Mouse (Mus musculus) liver, adult 2 months (tissue): ENCODE data around the gene Dyrk2. TPM values are rescaled to one million over a fixed set of nuclear protein-coding genes. Genes with fewer than 3 reads are reported as not detected.

ENCODE experiments used
- DNase-seq: peaks from one replicate; pipeline ENCODE4 v3.0.0-alpha.2; 2011; ENCODE audit warnings: low read depth, low spot score; ENCODE audit errors: extremely low read depth
- H3K27ac ChIP-seq: fragments of 200-500 bp; replicated peaks from 2 replicates; pipeline ENCODE4 v1.5.1; 2012; ENCODE audit warnings: low read depth, mild to moderate bottlenecking, control low read depth, inconsistent platforms, low read length; ENCODE audit not compliant: insufficient read depth
- H3K27me3 ChIP-seq: fragments of 200-500 bp; 2 replicates; pipeline ENCODE4 v1.6.1; 2012; ENCODE audit warnings: mild to moderate bottlenecking, moderate library complexity, low read length, inconsistent platforms; ENCODE audit not compliant: control insufficient read depth, insufficient read depth
- H3K36me3 ChIP-seq: fragments of 200-500 bp; 2 replicates; pipeline ENCODE4 v1.6.1; 2012; ENCODE audit warnings: low read length, inconsistent platforms; ENCODE audit not compliant: control insufficient read depth, insufficient read depth
- H3K4me1 ChIP-seq: fragments of 200-500 bp; 2 replicates; pipeline ENCODE4 v1.6.1; 2011; ENCODE audit warnings: low read length; ENCODE audit not compliant: control insufficient read depth, insufficient read depth
- H3K4me3 ChIP-seq: fragments of 200-500 bp; 2 replicates; pipeline ENCODE4 v1.5.1; 2011; ENCODE audit warnings: low read depth, mild to moderate bottlenecking, control low read depth, low read length, moderate library complexity; ENCODE audit not compliant: insufficient read depth
- H3K79me2 ChIP-seq: fragments of 200-500 bp; 2 replicates; pipeline ENCODE4 v1.6.1; 2012; ENCODE audit warnings: inconsistent platforms, mild to moderate bottlenecking, low read length, moderate library complexity; ENCODE audit not compliant: control insufficient read depth, insufficient read depth
- H3K9ac ChIP-seq: fragments of 200-500 bp; 2 replicates; pipeline ENCODE4 v1.6.1; 2012; ENCODE audit warnings: low read depth, mild to moderate bottlenecking, control low read depth, inconsistent platforms, low read length
- CTCF ChIP-seq: fragments of 200-500 bp; IDR thresholded peaks from 2 replicates; pipeline ENCODE4 v1.5.1; 2011; ENCODE audit warnings: low read depth, low read length, control low read depth
- POLR2A ChIP-seq: fragments of 200-500 bp; IDR thresholded peaks from 2 replicates; pipeline ENCODE4 v1.6.1; 2011; ENCODE audit warnings: low read length, control low read depth; ENCODE audit not compliant: insufficient read depth; ENCODE audit errors: extremely low read depth
- WGBS: fragments of 180-500 bp; shearing (Covaris S2); methylation state at CpG from one replicate; pipeline ENCODE4 v1.1.7; 2018; 5-methylcytosine and 5-hydroxymethylcytosine counted together
- polyA plus RNA-seq: library from polyadenylated mRNA; depleted of rRNA; stranded (reverse); fragments of >200 nt; gene quantifications from 2 replicates; pipeline ENCODE4 v1.2.3, GENCODE M21; 2012; rRNA removed
- total RNA-seq: library from RNA; depleted of rRNA; stranded (reverse); fragments of >200 nt; gene quantifications from 2 replicates; pipeline ENCODE4 v1.2.3, GENCODE M21; 2014; rRNA removed

The Dyrk2 gene
- total RNA-seq (19.3 and 20.0 TPM in 2 replicates), polyA plus RNA-seq (12.1 TPM in 2 replicates)

GRCm38 (mm10) chr10:118870201-118870980, at the start of gene Dyrk2:
Dyrk2 (minus strand) TSS chr10:118870209.
- H3K4me1 ChIP-seq: peaks cover 5% of the 10 kb centered on the region
- peak within 1 kb of the TSS; percentile 92 for H3K27ac ChIP-seq
- WGBS: 34% methylated on average over 16 of the region's 16 CpGs
- H3K27me3 ChIP-seq: no peaks in the 10 kb centered on the region
- H3K36me3 ChIP-seq: 0 out of 2 replicates have a peak, but pooled peaks cover 2% of the 10 kb centered on the region
- peak within 1 kb of the TSS; percentile 81 for H3K4me3 ChIP-seq
- TF ChIP-seq CTCF (no peak), POLR2A (no peak)
- peaks cover 21% of the 10 kb centered on the region for H3K79me2 ChIP-seq
- peak; percentile 63 for DNase-seq
- peak within 1 kb of the TSS; percentile 95 for H3K9ac ChIP-seq

- no peak for DNase-seq
- no peaks in the 10 kb centered on the region for H3K36me3 ChIP-seq
- no peak overlapping the region for H3K9ac ChIP-seq
- WGBS: 90% methylated on average over 10 of the region's 10 CpGs
- no peaks in the 10 kb centered on the region for H3K4me1 ChIP-seq
- no peaks in the 10 kb centered on the region for H3K27me3 ChIP-seq
- H3K4me3 ChIP-seq: no peak overlapping the region
- H3K79me2 ChIP-seq: no peaks in the 10 kb centered on the region
- TF ChIP-seq POLR2A: no peak
- no peak for TF ChIP-seq CTCF
- H3K27ac ChIP-seq: no peak overlapping the region
Observed at GRCm38 (mm10) chr10:118902625-118903024, 32.6 kb upstream of the Dyrk2 start.

- 80% methylated on average over 3 of the region's 3 CpGs for WGBS
- no peaks in the 10 kb centered on the region for H3K27me3 ChIP-seq
- DNase-seq: no peak
- no peak overlapping the region for H3K27ac ChIP-seq
- H3K4me1 ChIP-seq: no peaks in the 10 kb centered on the region
- no peaks in the 10 kb centered on the region for H3K36me3 ChIP-seq
- no peaks in the 10 kb centered on the region for H3K79me2 ChIP-seq
- no peak overlapping the region for H3K4me3 ChIP-seq
- TF ChIP-seq POLR2A: no peak
- TF ChIP-seq CTCF: no peak
- H3K9ac ChIP-seq: no peak overlapping the region
Observed at GRCm38 (mm10) chr10:118893645-118894044, 23.6 kb upstream of the Dyrk2 start.

DNA sequence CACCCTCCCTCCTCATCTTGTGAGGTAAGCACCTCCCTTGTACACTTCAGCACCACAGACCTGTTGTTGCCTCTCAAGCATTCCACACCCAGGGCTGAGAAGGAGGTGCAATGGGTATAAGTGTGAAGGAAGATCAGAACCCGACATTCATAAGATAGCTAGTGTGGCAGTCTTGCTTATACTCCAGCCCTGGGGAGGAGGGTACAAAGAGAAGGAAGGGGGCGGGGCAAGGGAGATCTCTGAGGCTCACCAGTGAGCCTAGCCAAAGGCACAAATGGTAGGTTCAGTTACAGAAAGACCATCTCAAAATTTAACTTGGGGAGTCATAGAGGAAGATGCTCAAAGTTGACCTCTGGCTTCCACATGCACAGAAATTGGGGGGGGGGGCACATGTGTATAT, 14.1 kb upstream of the Dyrk2 start:
- Histone ChIP-seq H3K27me3 (no peaks in the 10 kb centered on the region), H3K4me1 (no peaks in the 10 kb centered on the region), H3K36me3 (no peaks in the 10 kb centered on the region), H3K9ac (no peak overlapping the region), H3K27ac (no peak overlapping the region), H3K79me2 (no peaks in the 10 kb centered on the region), H3K4me3 (no peak overlapping the region)
- TF ChIP-seq CTCF (no peak), POLR2A (no peak)
- no peak for DNase-seq
- 90% methylated on average over 2 of the region's 2 CpGs for WGBS

GRCm38 (mm10) chr10:118883317-118883716, 13.3 kb upstream of the Dyrk2 start:
- H3K27me3 ChIP-seq: no peaks in the 10 kb centered on the region
- WGBS: 81% methylated on average over 11 of the region's 11 CpGs
- no peak for DNase-seq
- H3K4me1 ChIP-seq: no peaks in the 10 kb centered on the region
- H3K9ac ChIP-seq: no peak overlapping the region
- H3K36me3 ChIP-seq: no peaks in the 10 kb centered on the region
- H3K4me3 ChIP-seq: no peak overlapping the region
- TF ChIP-seq CTCF (no peak), POLR2A (no peak)
- H3K27ac ChIP-seq: no peak overlapping the region
- no peaks in the 10 kb centered on the region for H3K79me2 ChIP-seq
